Mouse (Mus musculus) limb, embryonic 12.5 days (tissue): ENCODE data around the gene Has3. TPM values are rescaled to one million over a fixed set of nuclear protein-coding genes. Genes with fewer than 3 reads are reported as not detected.
A peak's percentile ranks its signal among the peaks of the same experiment; 100 is the strongest.
"Not testable (repeated sequence)": the region's sequence is repeated elsewhere in the genome, so short reads cannot be mapped to it uniquely, and the experiment has no call there.

Experiments
- ATAC-seq: fragments of 200-750 bp; cut with Nextera tagmentation; 2 replicates; pipeline ENCODE4 v1.8.0; 2017; ENCODE audit warnings: low read depth, moderate TSS enrichment; ENCODE audit not compliant: insufficient number of reproducible peaks, insufficient read depth, low FRiP score, low TSS enrichment
- H3K27ac ChIP-seq: fragments of 300-500 bp; sonication (generic); 2 replicates; pipeline ENCODE4 v1.5.1; 2016; ENCODE audit warnings: mild to moderate bottlenecking, moderate library complexity
- H3K27me3 ChIP-seq: fragments of 300-500 bp; sonication (generic); 2 replicates; pipeline ENCODE4 v1.6.1; 2016; ENCODE audit warnings: mild to moderate bottlenecking, moderate library complexity
- H3K36me3 ChIP-seq: fragments of 300-500 bp; sonication (generic); 2 replicates; pipeline ENCODE4 v1.6.1; 2016; ENCODE audit warnings: mild to moderate bottlenecking, moderate library complexity
- H3K4me1 ChIP-seq: fragments of 300-500 bp; sonication (generic); replicated peaks from 2 replicates; pipeline ENCODE4 v1.6.1; 2016
- H3K4me2 ChIP-seq: fragments of 300-500 bp; sonication (generic); 2 replicates; pipeline ENCODE4 v1.6.1; 2016; ENCODE audit warnings: mild to moderate bottlenecking, moderate library complexity
- H3K4me3 ChIP-seq: fragments of 300-500 bp; sonication (generic); replicated peaks from 2 replicates; pipeline ENCODE4 v1.5.1; 2016; ENCODE audit warnings: mild to moderate bottlenecking
- H3K9ac ChIP-seq: fragments of 300-500 bp; sonication (generic); replicated peaks from 2 replicates; pipeline ENCODE4 v1.6.1; 2016; ENCODE audit warnings: mild to moderate bottlenecking, moderate library complexity
- H3K9me3 ChIP-seq: fragments of 300-500 bp; sonication (generic); 2 replicates; pipeline ENCODE4 v1.6.1; 2016; ENCODE audit warnings: mild to moderate bottlenecking, moderate library complexity
- WGBS: fragments of 180-500 bp; shearing (Covaris S2); methylation state at CpG from one replicate; pipeline ENCODE4 v1.1.7; 2016; 5-methylcytosine and 5-hydroxymethylcytosine counted together
- polyA plus RNA-seq: library from polyadenylated mRNA; unstranded; fragments of >200 nt; fragmentation: Nextera tagmentation; extraction: Ambion mirVana; gene quantifications from 2 replicates; pipeline ENCODE4 v1.2.1, GENCODE M21; 2016

The Has3 gene
- polyA plus RNA-seq, 1 experiment from 2014 or later: 0.20 TPM

DNA sequence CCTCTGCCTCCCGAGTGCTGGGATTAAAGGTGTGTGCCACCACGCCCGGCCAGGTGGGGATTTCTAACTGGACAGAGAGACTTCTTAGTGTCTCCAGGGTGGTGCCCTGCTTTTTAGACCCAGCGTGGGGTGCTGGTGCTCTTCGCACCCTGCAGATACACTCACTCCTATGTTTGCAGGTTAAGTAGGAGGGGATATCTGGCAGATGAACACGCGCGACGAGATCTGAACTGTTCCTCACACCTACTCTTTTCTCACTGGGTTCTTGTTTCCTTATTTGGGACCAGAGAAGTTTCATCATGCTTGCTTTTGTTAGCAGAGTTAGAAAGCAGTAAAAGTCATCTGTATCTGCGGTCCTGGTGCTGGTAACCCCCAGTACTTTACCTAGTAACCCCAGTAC lies 43.6 kb downstream of the Has3 start:
- no peaks in the 10 kb centered on the region for H3K9me3 ChIP-seq
- ATAC-seq: no peak
- H3K4me3 ChIP-seq: no peak overlapping the region
- 97% methylated on average over 10 of the region's 10 CpGs for WGBS
- H3K36me3 ChIP-seq: peaks cover 84% of the 10 kb centered on the region
- no peak overlapping the region for H3K4me2 ChIP-seq
- no peaks in the 10 kb centered on the region for H3K27me3 ChIP-seq
- H3K27ac ChIP-seq: no peak overlapping the region
- H3K4me1 ChIP-seq: no peaks in the 10 kb centered on the region
- H3K9ac ChIP-seq: no peak overlapping the region

DNA sequence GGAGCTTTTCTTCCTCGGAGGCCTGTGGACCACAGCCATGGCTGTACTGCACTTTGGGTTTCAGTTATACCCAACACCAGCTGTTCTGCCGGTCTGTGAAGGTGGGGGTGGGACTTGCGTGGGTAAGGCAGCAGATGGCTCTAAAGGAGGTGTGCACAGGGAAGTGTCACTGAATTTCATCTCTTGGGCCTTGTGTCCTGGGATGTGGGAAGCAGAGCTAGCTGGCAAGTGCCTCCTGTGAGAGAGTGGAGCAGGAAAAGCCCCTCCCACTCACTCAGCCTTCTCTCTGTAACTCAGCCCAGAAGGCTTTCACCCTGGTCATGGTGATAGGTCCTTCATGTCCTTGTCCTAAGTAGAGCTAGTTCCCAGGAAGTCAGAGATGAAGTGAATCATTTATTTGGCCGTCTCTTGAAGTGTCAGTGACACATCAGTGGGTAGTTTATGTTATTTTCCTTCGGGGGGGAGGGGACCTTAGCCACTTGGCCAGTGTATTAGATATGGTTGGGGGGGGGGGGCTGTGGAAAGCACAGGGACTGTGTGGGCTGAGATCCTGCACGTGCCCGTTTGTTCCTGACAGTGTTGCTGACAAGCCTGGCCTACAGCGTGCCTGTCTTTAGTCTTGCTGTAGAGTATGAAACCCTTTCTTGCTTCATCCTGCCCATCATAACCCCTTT lies 49.8 kb downstream of the Has3 start:
- ATAC-seq: no peak
- no peak overlapping the region for H3K4me3 ChIP-seq
- 0 out of 2 replicates have a peak, but pooled peaks cover 3% of the 10 kb centered on the region for H3K4me1 ChIP-seq
- no peak overlapping the region for H3K4me2 ChIP-seq
- no peaks in the 10 kb centered on the region for H3K9me3 ChIP-seq
- WGBS: 91% methylated on average over 8 of the region's 8 CpGs
- no peak overlapping the region for H3K27ac ChIP-seq
- H3K27me3 ChIP-seq: no peaks in the 10 kb centered on the region
- H3K9ac ChIP-seq: no peak overlapping the region
- H3K36me3 ChIP-seq: peaks cover 85% of the 10 kb centered on the region

- no peak overlapping the region for H3K4me3 ChIP-seq
- 97% methylated on average over 5 of the region's 5 CpGs for WGBS
- 0 out of 2 replicates have a peak, but pooled peaks cover 3% of the 10 kb centered on the region for H3K4me1 ChIP-seq
- H3K27me3 ChIP-seq: no peaks in the 10 kb centered on the region
- no peaks in the 10 kb centered on the region for H3K9me3 ChIP-seq
- no peak overlapping the region for H3K9ac ChIP-seq
- H3K27ac ChIP-seq: no peak overlapping the region
- ATAC-seq: no peak
- H3K36me3 ChIP-seq: peaks cover 80% of the 10 kb centered on the region
- H3K4me2 ChIP-seq: no peak overlapping the region
Observed at GRCm38 (mm10) chr8:106920395-106920741, 50.3 kb downstream of the Has3 start.

DNA sequence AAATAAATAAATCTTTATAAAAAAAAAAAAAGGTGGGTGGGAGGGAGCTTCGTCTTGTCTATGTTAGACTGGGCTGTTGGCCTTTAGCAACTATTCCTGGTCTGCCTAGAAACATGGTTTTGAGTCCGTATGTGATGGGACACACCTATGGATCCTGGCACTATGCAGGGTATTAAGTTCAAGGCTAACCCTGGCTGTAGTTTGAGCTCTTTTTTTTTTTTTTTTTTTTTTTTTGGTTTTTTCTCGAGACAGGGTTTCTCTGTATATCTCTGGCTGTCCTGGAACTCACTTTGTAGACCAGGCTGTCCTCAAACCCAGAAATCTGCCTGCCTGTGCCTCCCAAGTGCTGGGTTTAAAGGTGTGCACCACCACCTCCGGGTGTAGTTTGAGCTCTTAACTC lies 54.0 kb downstream of the Has3 start:
- Histone ChIP-seq H3K4me2 (no peak overlapping the region), H3K4me1 (peaks cover 4% of the 10 kb centered on the region; the same call in 1 of the 2 replicates), H3K27ac (no peak overlapping the region), H3K36me3 (peaks cover 44% of the 10 kb centered on the region), H3K27me3 (no peaks in the 10 kb centered on the region), H3K9ac (no peak overlapping the region), H3K4me3 (no peak overlapping the region), H3K9me3 (no peaks in the 10 kb centered on the region)
- WGBS: 84% methylated on average over 4 of the region's 4 CpGs
- ATAC-seq: no peak

- ATAC-seq: no peak
- 88% methylated on average over 8 of the region's 8 CpGs for WGBS
- no peak overlapping the region for H3K9ac ChIP-seq
- H3K27ac ChIP-seq: no peak overlapping the region
- H3K4me2 ChIP-seq: no peak overlapping the region
- H3K4me3 ChIP-seq: no peak overlapping the region
- no peaks in the 10 kb centered on the region for H3K9me3 ChIP-seq
- no peaks in the 10 kb centered on the region for H3K27me3 ChIP-seq
- H3K36me3 ChIP-seq: peaks cover 35% of the 10 kb centered on the region
- peaks cover 13% of the 10 kb centered on the region for H3K4me1 ChIP-seq
Observed at GRCm38 (mm10) chr8:106924904-106925349, 54.9 kb downstream of the Has3 start.

- no peak overlapping the region for H3K9ac ChIP-seq
- H3K4me1 ChIP-seq: peaks cover 16% of the 10 kb centered on the region
- peaks cover 30% of the 10 kb centered on the region for H3K36me3 ChIP-seq
- no peak for ATAC-seq
- no peaks in the 10 kb centered on the region for H3K9me3 ChIP-seq
- H3K4me3 ChIP-seq: no peak overlapping the region
- H3K4me2 ChIP-seq: no peak overlapping the region
- H3K27me3 ChIP-seq: no peaks in the 10 kb centered on the region
- H3K27ac ChIP-seq: no peak overlapping the region
- WGBS: 86% methylated on average over 4 of the region's 4 CpGs
Observed at GRCm38 (mm10) chr8:106925446-106925845, 55.4 kb downstream of the Has3 start.

DNA sequence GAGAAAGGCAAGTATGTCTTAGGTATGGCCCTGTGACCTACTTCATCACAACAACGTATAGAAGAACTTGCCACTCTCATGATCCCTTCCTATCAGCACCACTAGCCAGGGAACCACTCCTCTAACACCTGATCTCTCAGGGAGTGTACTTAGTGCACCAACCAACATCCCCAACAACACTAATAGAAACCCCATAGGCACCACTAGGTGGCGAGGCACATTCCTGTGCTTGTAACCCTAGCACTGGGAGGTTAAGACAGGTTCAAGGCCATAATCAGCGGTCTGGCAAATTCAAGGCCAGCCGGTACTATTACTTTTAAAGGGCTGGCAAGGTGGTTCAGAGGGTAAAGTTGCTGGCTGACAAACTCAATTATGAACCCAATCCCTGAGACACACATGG lies 57.2 kb downstream of the Has3 start:
- H3K36me3 ChIP-seq: peaks cover 14% of the 10 kb centered on the region
- H3K27me3 ChIP-seq: no peaks in the 10 kb centered on the region
- no peak overlapping the region for H3K9ac ChIP-seq
- H3K9me3 ChIP-seq: no peaks in the 10 kb centered on the region
- WGBS: 56% methylated on average over 4 of the region's 4 CpGs
- no peak overlapping the region for H3K4me3 ChIP-seq
- peaks cover 29% of the 10 kb centered on the region for H3K4me1 ChIP-seq
- H3K27ac ChIP-seq: no peak overlapping the region
- H3K4me2 ChIP-seq: no peak overlapping the region
- no peak for ATAC-seq

DNA sequence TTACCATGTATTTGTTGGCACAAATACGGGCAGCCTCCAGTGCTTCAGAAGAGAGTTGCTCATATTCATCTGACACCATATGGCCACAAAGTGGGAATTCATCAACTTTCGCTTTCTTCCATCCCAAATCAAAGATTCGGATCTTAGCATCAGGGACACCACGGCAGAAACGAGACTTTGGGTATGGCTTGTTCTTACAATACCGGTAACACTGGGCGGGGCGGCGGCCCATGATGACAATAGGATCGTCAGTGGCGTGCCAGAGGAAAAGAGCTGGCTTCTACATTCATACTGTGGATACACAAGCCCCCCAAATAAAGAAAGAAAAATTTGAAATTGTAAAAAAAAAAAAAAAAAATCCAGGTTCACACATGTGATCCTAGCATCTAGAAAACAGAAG lies 58.1 kb downstream of the Has3 start:
- peaks cover 37% of the 10 kb centered on the region for H3K4me1 ChIP-seq
- not testable (repeated sequence) for ATAC-seq, H3K9me3 ChIP-seq, H3K9ac ChIP-seq, H3K27ac ChIP-seq, H3K4me2 ChIP-seq, H3K4me3 ChIP-seq, H3K36me3 ChIP-seq, H3K27me3 ChIP-seq
- 95% methylated on average over 11 of the region's 11 CpGs for WGBS

- Histone ChIP-seq H3K9ac (no peak overlapping the region), H3K27ac (no peak overlapping the region), H3K4me3 (no peak overlapping the region), H3K4me2 (no peak overlapping the region), H3K4me1 (peaks cover 34% of the 10 kb centered on the region), H3K9me3 (no peaks in the 10 kb centered on the region), H3K27me3 (no peaks in the 10 kb centered on the region), H3K36me3 (no peaks in the 10 kb centered on the region)
- 6% methylated on average over 6 of the region's 6 CpGs for WGBS
- no peak for ATAC-seq
Observed at GRCm38 (mm10) chr8:106929155-106929913, 59.3 kb downstream of the Has3 start.

- Histone ChIP-seq H3K4me2 (no peak overlapping the region), H3K27ac (no peak overlapping the region), H3K4me1 (peaks cover 34% of the 10 kb centered on the region), H3K9me3 (no peaks in the 10 kb centered on the region), H3K9ac (no peak overlapping the region), H3K27me3 (no peaks in the 10 kb centered on the region), H3K36me3 (no peaks in the 10 kb centered on the region), H3K4me3 (no peak overlapping the region)
- no peak for ATAC-seq
- WGBS: 76% methylated on average over 5 of the region's 5 CpGs
Observed at GRCm38 (mm10) chr8:106929921-106930320, 59.9 kb downstream of the Has3 start.

DNA sequence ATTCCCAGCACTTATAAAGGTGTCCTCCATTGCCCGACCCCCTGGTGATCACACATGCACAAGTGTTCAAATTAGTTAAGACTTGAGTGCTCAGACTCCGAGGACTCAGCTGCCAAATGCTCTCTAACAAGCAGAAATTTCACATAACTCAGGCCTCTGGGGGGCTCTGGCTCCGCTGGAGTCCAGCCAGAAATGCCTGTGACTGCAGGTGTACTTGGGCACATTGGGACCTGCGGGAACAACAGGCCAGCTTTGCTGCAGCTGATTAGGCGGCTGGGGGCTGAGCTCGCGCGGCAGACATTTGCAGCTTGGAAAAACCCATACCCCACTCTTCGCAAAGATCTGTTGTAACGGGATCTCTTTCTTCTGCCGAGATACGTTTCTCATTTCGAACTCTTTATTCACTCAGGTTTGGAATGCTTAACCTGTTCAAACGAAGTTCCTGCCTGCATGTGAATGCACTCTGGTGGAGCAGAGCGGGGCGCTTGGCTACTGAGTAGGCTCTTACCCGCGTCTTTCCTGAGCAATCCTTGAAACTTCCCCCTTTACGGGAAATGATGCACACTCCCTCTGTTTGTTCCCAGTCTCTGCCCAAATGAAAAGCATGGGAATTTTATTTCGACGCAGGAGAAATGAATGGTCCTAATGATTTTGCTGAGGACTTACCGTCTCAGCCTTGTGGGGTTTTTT lies 62.5 kb downstream of the Has3 start:
- no peaks in the 10 kb centered on the region for H3K36me3 ChIP-seq
- H3K4me1 ChIP-seq: peaks cover 44% of the 10 kb centered on the region
- H3K4me3 ChIP-seq: peak overlapping the region; percentile 11
- no peaks in the 10 kb centered on the region for H3K27me3 ChIP-seq
- peak overlapping the region; percentile 51 for H3K4me2 ChIP-seq
- WGBS: 10% methylated on average over 22 of the region's 22 CpGs
- H3K9me3 ChIP-seq: no peaks in the 10 kb centered on the region
- no peak for ATAC-seq
- H3K27ac ChIP-seq: peak overlapping the region; percentile 70
- no peak overlapping the region for H3K9ac ChIP-seq
